ENCODE assay signal across 8 mouse cellular contexts in genomic region chr4:141766316-141766667, GRCm38 (mm10). TPM values are rescaled to one million over a fixed set of nuclear protein-coding genes. Genes with fewer than 3 reads are reported as not detected.
DNase-seq lines count a peak whose midpoint lies in the region; ATAC-seq lines count a peak whose summit lies in the region.

No protein-coding gene starts in this region.

- 89% methylated on average over 8 of the region's 8 CpGs for WGBS in limb, embryonic 12.5 days
- WGBS in limb, embryonic 10.5 days, result 92% methylated on average over 8 of the region's 8 CpGs
- WGBS in embryonic facial prominence, embryonic 13.5 days, result 70% methylated on average over 8 of the region's 8 CpGs
- 72% methylated on average over 8 of the region's 8 CpGs for WGBS in hindbrain, embryonic 14.5 days
- 80% methylated on average over 8 of the region's 8 CpGs for WGBS in midbrain, embryonic 15.5 days

- H3K36me3 ChIP-seq in limb, embryonic 12.5 days, result peaks cover 95% of the 10 kb centered on the region
- peaks cover 97% of the 10 kb centered on the region for H3K36me3 ChIP-seq in limb, embryonic 10.5 days
- peaks cover 91% of the 10 kb centered on the region for H3K36me3 ChIP-seq in embryonic facial prominence, embryonic 13.5 days
- peaks cover 89% of the 10 kb centered on the region for H3K36me3 ChIP-seq in hindbrain, embryonic 14.5 days (replicated peaks; ENCODE audit: control insufficient read depth, insufficient read depth)
- H3K36me3 ChIP-seq in midbrain, embryonic 15.5 days (replicated peaks), result peaks cover 50% of the 10 kb centered on the region

- no peaks in the 10 kb centered on the region for H3K9me3 ChIP-seq in limb, embryonic 12.5 days
- H3K9me3 ChIP-seq in limb, embryonic 10.5 days (replicated peaks), result no peaks in the 10 kb centered on the region
- H3K9me3 ChIP-seq in embryonic facial prominence, embryonic 13.5 days, result no peaks in the 10 kb centered on the region
- H3K9me3 ChIP-seq in hindbrain, embryonic 14.5 days (ENCODE audit: control insufficient read depth, low read length), result no peaks in the 10 kb centered on the region
- no peaks in the 10 kb centered on the region for H3K9me3 ChIP-seq in midbrain, embryonic 15.5 days

- H3K4me1 ChIP-seq in limb, embryonic 12.5 days (replicated peaks), result no peaks in the 10 kb centered on the region; the same call in 1 of the 2 replicates
- no peaks in the 10 kb centered on the region for H3K4me1 ChIP-seq in limb, embryonic 10.5 days
- peaks cover 27% of the 10 kb centered on the region for H3K4me1 ChIP-seq in embryonic facial prominence, embryonic 13.5 days
- peaks cover 12% of the 10 kb centered on the region; the same call in 1 of the 2 replicates for H3K4me1 ChIP-seq in hindbrain, embryonic 14.5 days (replicated peaks; ENCODE audit: control insufficient read depth, insufficient read depth, low read length)
- H3K4me1 ChIP-seq in midbrain, embryonic 15.5 days, result peaks cover 6% of the 10 kb centered on the region; the same call in 1 of the 2 replicates

- no peak overlapping the region for H3K4me3 ChIP-seq in limb, embryonic 12.5 days (replicated peaks)
- H3K4me3 ChIP-seq in limb, embryonic 10.5 days, result no peak overlapping the region
- H3K4me3 ChIP-seq in embryonic facial prominence, embryonic 13.5 days, result no peak overlapping the region
- no peak overlapping the region for H3K4me3 ChIP-seq in hindbrain, embryonic 14.5 days (replicated peaks; ENCODE audit: low read length)
- no peak overlapping the region for H3K4me3 ChIP-seq in midbrain, embryonic 15.5 days

- intact Hi-C loops in left cerebral cortex, postnatal 14 days (cut with DNase I), result loop anchor here (5.0 kb wide), 1 partner anchor 44 kb away; the partner anchor contains the start of gene Ddi2

- no peak for ATAC-seq in limb, embryonic 12.5 days (ENCODE audit: insufficient number of reproducible peaks, insufficient read depth, low FRiP score, low TSS enrichment, low read depth)
- no peak for ATAC-seq in embryonic facial prominence, embryonic 13.5 days (ENCODE audit: insufficient number of reproducible peaks, insufficient read depth, low FRiP score, low TSS enrichment, low read depth)
- ATAC-seq in hindbrain, embryonic 14.5 days (ENCODE audit: low FRiP score), result no peak
- no peak for ATAC-seq in midbrain, embryonic 15.5 days (replicated peaks)
- ATAC-seq in cerebellum, adult (ENCODE audit: insufficient number of reproducible peaks, low FRiP score, low TSS enrichment), result no peak
- ATAC-seq in erythroid progenitor cell, adult 5-6 weeks (replicated peaks; ENCODE audit: low FRiP score, poor library complexity, severe bottlenecking), result no peak

- peak overlapping the region; percentile 72; the same call in 1 of the 2 replicates for H3K27ac ChIP-seq in limb, embryonic 12.5 days
- no peak overlapping the region for H3K27ac ChIP-seq in limb, embryonic 10.5 days
- peak overlapping the region; percentile 96 for H3K27ac ChIP-seq in embryonic facial prominence, embryonic 13.5 days
- H3K27ac ChIP-seq in hindbrain, embryonic 14.5 days, result peak overlapping the region; percentile 43
- peak overlapping the region; percentile 72 for H3K27ac ChIP-seq in midbrain, embryonic 15.5 days

- H3K9ac ChIP-seq in limb, embryonic 12.5 days (replicated peaks), result no peak overlapping the region
- H3K9ac ChIP-seq in embryonic facial prominence, embryonic 13.5 days, result 0 out of 2 replicates have a peak overlapping the region, but pooled peaks have one; percentile 27
- no peak overlapping the region for H3K9ac ChIP-seq in hindbrain, embryonic 14.5 days
- no peak overlapping the region for H3K9ac ChIP-seq in midbrain, embryonic 15.5 days

- no peak for DNase-seq in limb, embryonic 10.5 days (ENCODE audit: low spot score)
- DNase-seq in hindbrain, embryonic 14.5 days (ENCODE audit: low spot score), result no peak
- no peak for DNase-seq in left cerebral cortex, postnatal 14 days (ENCODE audit: low spot score in 2 of 2)

- no peaks in the 10 kb centered on the region for H3K27me3 ChIP-seq in limb, embryonic 12.5 days
- H3K27me3 ChIP-seq in limb, embryonic 10.5 days (ENCODE audit: low read depth, poor library complexity, severe bottlenecking), result no peaks in the 10 kb centered on the region
- H3K27me3 ChIP-seq in embryonic facial prominence, embryonic 13.5 days, result no peaks in the 10 kb centered on the region
- H3K27me3 ChIP-seq in hindbrain, embryonic 14.5 days (ENCODE audit: control insufficient read depth, insufficient read depth, low read length), result no peaks in the 10 kb centered on the region
- H3K27me3 ChIP-seq in midbrain, embryonic 15.5 days (replicated peaks), result no peaks in the 10 kb centered on the region

- no peak overlapping the region for H3K4me2 ChIP-seq in limb, embryonic 12.5 days
- H3K4me2 ChIP-seq in embryonic facial prominence, embryonic 13.5 days, result peak overlapping the region; percentile 38
- no peak overlapping the region for H3K4me2 ChIP-seq in hindbrain, embryonic 14.5 days (replicated peaks)
- no peak overlapping the region for H3K4me2 ChIP-seq in midbrain, embryonic 15.5 days

RNA-seq across cellular contexts. Expression of gene Agmat, which starts 19.8 kb away (rescaled TPM):
- polyA plus RNA-seq in limb, embryonic 12.5 days (2016; fragmentation: Nextera tagmentation; extraction: Ambion mirVana), result not detected in 2 replicates
- polyA plus RNA-seq in limb, embryonic 10.5 days (2016; fragmentation: Nextera tagmentation; extraction: Ambion mirVana), result not detected in 2 replicates
- polyA plus RNA-seq in embryonic facial prominence, embryonic 13.5 days (2015; fragmentation: Nextera tagmentation; extraction: Ambion mirVana), result 0.30 TPM in 1 of 2 replicates, not detected in the other
- polyA plus RNA-seq in hindbrain, embryonic 14.5 days (2014; fragmentation: Nextera tagmentation; extraction: Ambion mirVana), result 0.23 TPM in 1 of 2 replicates, not detected in the other
- not detected in 2 replicates for polyA plus RNA-seq in midbrain, embryonic 15.5 days (2015; fragmentation: Nextera tagmentation; extraction: Ambion mirVana)
- under 1 TPM in 1 of 2 experiments, not detected in 1; 0.40 TPM for total RNA-seq in left cerebral cortex, postnatal 14 days (2021)
- total RNA-seq in erythroid progenitor cell, adult 5-6 weeks (2015; ENCODE audit: low replicate concordance), result 1.3 TPM in 1 of 2 replicates, not detected in the other
- total RNA-seq in erythroid progenitor cell, adult 5-6 weeks (2017; ENCODE audit: low replicate concordance), result not detected in 2 replicates

RNA-seq across cellular contexts. Expression of gene Dnajc16, which starts 24.4 kb away (rescaled TPM):
- 3.4 and 4.0 TPM in 2 replicates for polyA plus RNA-seq in limb, embryonic 12.5 days (2016; fragmentation: Nextera tagmentation; extraction: Ambion mirVana)
- 3.7 and 4.6 TPM in 2 replicates for polyA plus RNA-seq in limb, embryonic 10.5 days (2016; fragmentation: Nextera tagmentation; extraction: Ambion mirVana)
- polyA plus RNA-seq in embryonic facial prominence, embryonic 13.5 days (2015; fragmentation: Nextera tagmentation; extraction: Ambion mirVana), result 3.8 and 4.2 TPM in 2 replicates
- 5.5 and 6.3 TPM in 2 replicates for polyA plus RNA-seq in hindbrain, embryonic 14.5 days (2014; fragmentation: Nextera tagmentation; extraction: Ambion mirVana)
- 6.5 and 6.6 TPM in 2 replicates for polyA plus RNA-seq in midbrain, embryonic 15.5 days (2015; fragmentation: Nextera tagmentation; extraction: Ambion mirVana)
- total RNA-seq in left cerebral cortex, postnatal 14 days (2021), result 10 to 100 TPM; 30.5 to 30.7 TPM
- 16.2 and 25.2 TPM in 2 replicates for total RNA-seq in erythroid progenitor cell, adult 5-6 weeks (2015; ENCODE audit: low replicate concordance)
- total RNA-seq in erythroid progenitor cell, adult 5-6 weeks (2017; ENCODE audit: low replicate concordance), result 11.3 and 15.1 TPM in 2 replicates

RNA-seq across cellular contexts. Expression of gene Casp9, which starts 27.1 kb away (rescaled TPM):
- polyA plus RNA-seq in limb, embryonic 12.5 days (2016; fragmentation: Nextera tagmentation; extraction: Ambion mirVana), result 18.7 and 22.6 TPM in 2 replicates
- 24.0 and 24.2 TPM in 2 replicates for polyA plus RNA-seq in limb, embryonic 10.5 days (2016; fragmentation: Nextera tagmentation; extraction: Ambion mirVana)
- polyA plus RNA-seq in embryonic facial prominence, embryonic 13.5 days (2015; fragmentation: Nextera tagmentation; extraction: Ambion mirVana), result 14.2 and 15.1 TPM in 2 replicates
- polyA plus RNA-seq in hindbrain, embryonic 14.5 days (2014; fragmentation: Nextera tagmentation; extraction: Ambion mirVana), result 17.6 and 18.7 TPM in 2 replicates
- polyA plus RNA-seq in midbrain, embryonic 15.5 days (2015; fragmentation: Nextera tagmentation; extraction: Ambion mirVana), result 20.7 and 21.4 TPM in 2 replicates
- total RNA-seq in left cerebral cortex, postnatal 14 days (2021), result 10 to 100 TPM; 19.4 to 21.8 TPM
- total RNA-seq in erythroid progenitor cell, adult 5-6 weeks (2015; ENCODE audit: low replicate concordance), result 19.8 and 22.2 TPM in 2 replicates
- total RNA-seq in erythroid progenitor cell, adult 5-6 weeks (2017; ENCODE audit: low replicate concordance), result 10.4 and 19.3 TPM in 2 replicates

RNA-seq across cellular contexts. Expression of gene Ddi2, which starts 43.1 kb away (rescaled TPM):
- 31.1 and 32.2 TPM in 2 replicates for polyA plus RNA-seq in limb, embryonic 12.5 days (2016; fragmentation: Nextera tagmentation; extraction: Ambion mirVana)
- 33.2 and 33.8 TPM in 2 replicates for polyA plus RNA-seq in limb, embryonic 10.5 days (2016; fragmentation: Nextera tagmentation; extraction: Ambion mirVana)
- 22.9 and 25.2 TPM in 2 replicates for polyA plus RNA-seq in embryonic facial prominence, embryonic 13.5 days (2015; fragmentation: Nextera tagmentation; extraction: Ambion mirVana)
- 12.0 and 12.1 TPM in 2 replicates for polyA plus RNA-seq in hindbrain, embryonic 14.5 days (2014; fragmentation: Nextera tagmentation; extraction: Ambion mirVana)
- 13.3 and 14.0 TPM in 2 replicates for polyA plus RNA-seq in midbrain, embryonic 15.5 days (2015; fragmentation: Nextera tagmentation; extraction: Ambion mirVana)
- 10 to 100 TPM; 32.5 to 33.6 TPM for total RNA-seq in left cerebral cortex, postnatal 14 days (2021)
- total RNA-seq in erythroid progenitor cell, adult 5-6 weeks (2015; ENCODE audit: low replicate concordance), result 22.7 and 29.8 TPM in 2 replicates
- total RNA-seq in erythroid progenitor cell, adult 5-6 weeks (2017; ENCODE audit: low replicate concordance), result 35.1 and 37.0 TPM in 2 replicates

RNA-seq across cellular contexts. Expression of gene Cela2a, which starts 59.7 kb away (rescaled TPM):
- not detected in 2 replicates for polyA plus RNA-seq in limb, embryonic 12.5 days (2016; fragmentation: Nextera tagmentation; extraction: Ambion mirVana)
- polyA plus RNA-seq in limb, embryonic 10.5 days (2016; fragmentation: Nextera tagmentation; extraction: Ambion mirVana), result not detected in 2 replicates
- 0.25 TPM in 1 of 2 replicates, not detected in the other for polyA plus RNA-seq in embryonic facial prominence, embryonic 13.5 days (2015; fragmentation: Nextera tagmentation; extraction: Ambion mirVana)
- polyA plus RNA-seq in hindbrain, embryonic 14.5 days (2014; fragmentation: Nextera tagmentation; extraction: Ambion mirVana), result not detected in 2 replicates
- 0.36 and 0.43 TPM in 2 replicates for polyA plus RNA-seq in midbrain, embryonic 15.5 days (2015; fragmentation: Nextera tagmentation; extraction: Ambion mirVana)
- not detected for total RNA-seq in left cerebral cortex, postnatal 14 days (2021)
- total RNA-seq in erythroid progenitor cell, adult 5-6 weeks (2015; ENCODE audit: low replicate concordance), result not detected in 2 replicates
- not detected in 2 replicates for total RNA-seq in erythroid progenitor cell, adult 5-6 weeks (2017; ENCODE audit: low replicate concordance)
